Comparison of ENCODE assay signal across 17 mouse cellular contexts in genomic region chr17:57305593-57305992, GRCm38 (mm10). TPM values are rescaled to one million over a fixed set of nuclear protein-coding genes. Genes with fewer than 3 reads are reported as not detected.
DNase-seq lines count a peak whose midpoint lies in the region; ATAC-seq lines count a peak whose summit lies in the region.
"Had no signal": no experiment of that assay in that cellular context is flagged by ENCODE, and none has a peak within 500 bp of the region (broad histone marks: within the 10 kb centered on the region; RNA-seq: fewer than 3 reads in every experiment).

No protein-coding gene starts in this region.

- H3K9me3 ChIP-seq in neural tube, embryonic 15.5 days (replicated peaks): no peaks in the 10 kb centered on the region
- H3K9me3 ChIP-seq: forebrain, embryonic 15.5 days; hindbrain, embryonic 12.5 days had no signal

- DNase-seq in 416B (ENCODE audit: low read depth): peak; percentile 32
- DNase-seq in B cell, adult 2 months: peak; percentile 60 to 68
- peak; percentile 25 for DNase-seq in T-cell, adult 2 months (ENCODE audit: low spot score)
- DNase-seq in urinary bladder, adult 2 months (ENCODE audit: low spot score): no peak
- no peak for DNase-seq in adrenal gland, adult 18-20 months (ENCODE audit: low spot score in 2 of 2)
- DNase-seq: cerebellum, adult 11 months; gastrocnemius, postnatal 10 days; kidney, adult 9 months; left cerebral cortex, postnatal 4 days; lung, embryonic 14.5 days; retina, postnatal 1 day had no signal

- H3K4me1 ChIP-seq in neural tube, embryonic 15.5 days: no peaks in the 10 kb centered on the region
- H3K4me1 ChIP-seq: forebrain, embryonic 15.5 days; hindbrain, embryonic 12.5 days had no signal

- H3K4me3 ChIP-seq in neural tube, embryonic 15.5 days (replicated peaks): no peak overlapping the region
- H3K4me3 ChIP-seq: forebrain, embryonic 15.5 days; hindbrain, embryonic 12.5 days had no signal

- no peaks in the 10 kb centered on the region for H3K36me3 ChIP-seq in neural tube, embryonic 15.5 days
- H3K36me3 ChIP-seq: forebrain, embryonic 15.5 days; hindbrain, embryonic 12.5 days had no signal

- no peak overlapping the region for H3K4me2 ChIP-seq in neural tube, embryonic 15.5 days
- H3K4me2 ChIP-seq: forebrain, embryonic 15.5 days; hindbrain, embryonic 12.5 days; lung, embryonic 14.5 days; midbrain, embryonic 11.5 days had no signal

- H3K9ac ChIP-seq in neural tube, embryonic 15.5 days (replicated peaks): no peak overlapping the region
- H3K9ac ChIP-seq: forebrain, embryonic 15.5 days; hindbrain, embryonic 12.5 days; lung, embryonic 14.5 days had no signal

- 70% methylated on average over 4 of the region's 4 CpGs for WGBS in neural tube, embryonic 15.5 days

- no peak overlapping the region for H3K27ac ChIP-seq in neural tube, embryonic 15.5 days (replicated peaks)
- H3K27ac ChIP-seq: forebrain, embryonic 15.5 days; hindbrain, embryonic 12.5 days had no signal

- peak; percentile 40; the same call in 1 of the 2 replicates for ATAC-seq in megakaryocyte, adult 5-6 weeks (ENCODE audit: poor library complexity, severe bottlenecking)
- no peak for ATAC-seq in neural tube, embryonic 15.5 days (ENCODE audit: low FRiP score)
- ATAC-seq: forebrain, embryonic 15.5 days; Patski had no signal

- H3K27me3 ChIP-seq in neural tube, embryonic 15.5 days (replicated peaks): no peaks in the 10 kb centered on the region
- H3K27me3 ChIP-seq: forebrain, embryonic 15.5 days; hindbrain, embryonic 12.5 days had no signal

RNA-seq across cellular contexts. Expression of gene Vav1, which starts 26.7 kb away (rescaled TPM):
- 84.7 and 92.2 TPM in 2 replicates for total RNA-seq in megakaryocyte, adult 5-6 weeks (2015)
- total RNA-seq in megakaryocyte, adult 5-6 weeks (2017): 307 and 321 TPM in 2 replicates
- polyA plus RNA-seq in urinary bladder, adult 2 months (2012; rRNA removed): 3.5 and 3.9 TPM in 2 replicates
- 1 to 10 TPM; 2.6 to 4.0 TPM for total RNA-seq in adrenal gland, adult 18-20 months (2021)
- polyA plus RNA-seq in neural tube, embryonic 15.5 days (2015; fragmentation: Nextera tagmentation; extraction: Ambion mirVana): 1.6 and 10.9 TPM in 2 replicates
- polyA plus RNA-seq: Patski had no signal

RNA-seq across cellular contexts. Expression of gene Adgre1, which starts 52.9 kb away (rescaled TPM):
- total RNA-seq in megakaryocyte, adult 5-6 weeks (2015): 53.0 and 62.3 TPM in 2 replicates
- 107 and 116 TPM in 2 replicates for total RNA-seq in megakaryocyte, adult 5-6 weeks (2017)
- polyA plus RNA-seq in urinary bladder, adult 2 months (2012; rRNA removed): 15.9 and 18.6 TPM in 2 replicates
- 10 to 100 TPM in 1 of 2 experiments, 1 to 10 TPM in 1; 6.0 to 13.8 TPM for total RNA-seq in adrenal gland, adult 18-20 months (2021)
- polyA plus RNA-seq in neural tube, embryonic 15.5 days (2015; fragmentation: Nextera tagmentation; extraction: Ambion mirVana): 3.9 and 4.7 TPM in 2 replicates
- polyA plus RNA-seq: Patski had no signal

RNA-seq across cellular contexts. Expression of gene Trip10, which starts 56.3 kb away (rescaled TPM):
- total RNA-seq in megakaryocyte, adult 5-6 weeks (2015): 3.6 and 5.4 TPM in 2 replicates
- 9.0 and 9.4 TPM in 2 replicates for total RNA-seq in megakaryocyte, adult 5-6 weeks (2017)
- 78.9 and 81.3 TPM in 2 replicates for polyA plus RNA-seq in urinary bladder, adult 2 months (2012; rRNA removed)
- total RNA-seq in adrenal gland, adult 18-20 months (2021): 10 to 100 TPM; 53.4 to 61.0 TPM
- polyA plus RNA-seq in neural tube, embryonic 15.5 days (2015; fragmentation: Nextera tagmentation; extraction: Ambion mirVana): 9.3 and 15.9 TPM in 2 replicates

RNA-seq across cellular contexts. Expression of gene Gpr108, which starts 57.3 kb away (rescaled TPM):
- total RNA-seq in megakaryocyte, adult 5-6 weeks (2015): 36.6 and 39.1 TPM in 2 replicates
- 36.6 and 37.7 TPM in 2 replicates for total RNA-seq in megakaryocyte, adult 5-6 weeks (2017)
- polyA plus RNA-seq in urinary bladder, adult 2 months (2012; rRNA removed): 46.5 and 46.9 TPM in 2 replicates
- 10 to 100 TPM; 72.4 to 89.6 TPM for total RNA-seq in adrenal gland, adult 18-20 months (2021)
- 23.3 and 27.6 TPM in 2 replicates for polyA plus RNA-seq in neural tube, embryonic 15.5 days (2015; fragmentation: Nextera tagmentation; extraction: Ambion mirVana)

Comparison
In these comparisons a context has a peak if more than half of its experiments do, and no peak if none do; other contexts are left out.
1. DNase-seq: peak in 416B (single experiment), B cell, adult 2 months (2 of 2) and T-cell, adult 2 months (single experiment); none in urinary bladder, adult 2 months (single experiment) and adrenal gland, adult 18-20 months (0 of 2).
2. RNA of gene Vav1, which starts 26.7 kb away (total RNA-seq): 84.7 to 321 TPM in megakaryocyte, adult 5-6 weeks; 2.6 to 4.0 TPM in adrenal gland, adult 18-20 months; every median in the first group is over 10 times any median in the second.
3. RNA of gene Trip10, which starts 56.3 kb away (total RNA-seq): 53.4 to 61.0 TPM in adrenal gland, adult 18-20 months; 3.6 to 9.4 TPM in megakaryocyte, adult 5-6 weeks; every median in the first group is over 4 times any median in the second.